Mouse (Mus musculus) activated CD4-positive, CD25-positive, alpha-beta regulatory T cell (primary cell): ENCODE data around the gene Il22ra1. TPM values are rescaled to one million over a fixed set of nuclear protein-coding genes. Genes with fewer than 3 reads are reported as not detected.

ENCODE experiments used
- polyA plus RNA-seq, 2 experiments: library from polyadenylated mRNA; unstranded; fragments of 100-300 nt; shearing (Covaris generic); gene quantifications; one replicate each; pipeline ENCODE4 v1.2.1; 2017

Il22ra1 gene
- not detected for polyA plus RNA-seq

GRCm38 (mm10) chr4:135727817-135728216 lies at the start of gene Il22ra1:
Il22ra1 (plus strand) TSS chr4:135728172.

GRCm38 (mm10) chr4:135685906-135686567 lies 41.9 kb upstream of the Il22ra1 start, which contains the start of gene Ifnlr1:
Ifnlr1 (plus strand) TSS chr4:135686287.

DNA sequence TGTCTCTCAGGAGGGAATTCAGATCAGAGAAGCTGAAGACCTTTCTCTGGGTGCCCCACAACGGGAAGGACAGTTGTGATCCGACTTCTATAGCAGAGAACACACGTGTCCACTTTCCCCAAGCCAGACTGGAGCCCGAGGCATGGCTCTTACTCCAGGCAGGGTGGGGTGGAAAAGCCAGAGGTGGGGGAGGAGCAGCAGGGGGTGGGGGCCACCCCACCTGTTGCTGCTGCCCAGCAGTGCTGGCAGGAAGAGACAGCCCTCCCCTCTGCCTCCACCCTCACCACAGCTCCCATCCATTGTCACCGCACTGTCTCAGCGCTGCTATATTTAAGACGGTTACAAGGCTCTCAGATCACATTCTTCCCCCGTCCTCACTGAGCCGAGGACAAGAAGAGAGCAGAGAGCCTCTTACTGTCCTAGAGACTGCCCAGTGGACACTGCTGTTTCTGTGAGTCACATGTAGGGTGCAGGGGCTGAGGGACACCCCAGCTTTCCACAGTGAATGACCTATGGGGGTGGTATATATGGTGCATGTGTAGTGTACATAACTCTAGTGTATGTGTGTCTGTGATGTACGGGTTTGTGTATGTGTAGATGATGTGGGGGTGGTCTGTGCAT lies 31.5 kb downstream of the Il22ra1 start, which contains the start of gene Myom3:
Gene Myom3, plus strand, starts transcription at position 360 of the 621 bp plus-strand sequence.

Other genes with a start within 250 kb of the Il22ra1 start
- gene Stpg1, start 233.4 kb upstream of the Il22ra1 start, polyA plus RNA-seq, result under 1 TPM in 1 of 2 experiments, not detected in 1; 0.45 TPM
- gene Nipal3, start 233.1 kb upstream of the Il22ra1 start, polyA plus RNA-seq, result 10 to 100 TPM; 14.6 to 14.8 TPM
- not detected for gene Grhl3, start 154.5 kb upstream of the Il22ra1 start, polyA plus RNA-seq
- under 1 TPM in 1 of 2 experiments, not detected in 1; 0.20 TPM for gene Ifnlr1, start 41.9 kb upstream of the Il22ra1 start, polyA plus RNA-seq
- not detected for gene Myom3, start 31.5 kb downstream of the Il22ra1 start, polyA plus RNA-seq
- 100 to 1,000 TPM; 126 to 150 TPM for gene Srsf10, start 127.6 kb downstream of the Il22ra1 start, polyA plus RNA-seq
- gene Pnrc2, start 145.7 kb downstream of the Il22ra1 start, polyA plus RNA-seq, result 100 to 1,000 TPM; 203 to 210 TPM
- gene Cnr2, start 167.2 kb downstream of the Il22ra1 start, polyA plus RNA-seq, result 10 to 100 TPM in 1 of 2 experiments, 1 to 10 TPM in 1; 8.5 to 11.3 TPM
- 100 to 1,000 TPM in 1 of 2 experiments, 10 to 100 TPM in 1; 89.7 to 112 TPM for gene Fuca1, start 192.6 kb downstream of the Il22ra1 start, polyA plus RNA-seq
- 10 to 100 TPM; 74.0 to 76.3 TPM for gene Hmgcl, start 218.3 kb downstream of the Il22ra1 start, polyA plus RNA-seq
- 10 to 100 TPM; 15.4 to 35.5 TPM for gene Gale, start 235.6 kb downstream of the Il22ra1 start, polyA plus RNA-seq
- 100 to 1,000 TPM; 289 to 317 TPM for gene Lypla2, start 244.5 kb downstream of the Il22ra1 start, polyA plus RNA-seq